Mouse (Mus musculus) bone marrow, adult 2 months (tissue): ENCODE results near the gene Csnk1d.

ENCODE experiments used
- CTCF ChIP-seq: fragments of 200-500 bp; IDR thresholded peaks from 2 replicates; pipeline ENCODE4 v1.5.1; 2011; ENCODE audit warnings: low read length, control low read depth; ENCODE audit not compliant: control insufficient read depth, insufficient read depth
- POLR2A ChIP-seq: fragments of 200-500 bp; IDR thresholded peaks from 2 replicates; pipeline ENCODE4 v1.6.1; 2011; ENCODE audit warnings: low read depth, mild to moderate bottlenecking, control low read depth, low read length, borderline replicate concordance; ENCODE audit not compliant: control insufficient read depth

DNA sequence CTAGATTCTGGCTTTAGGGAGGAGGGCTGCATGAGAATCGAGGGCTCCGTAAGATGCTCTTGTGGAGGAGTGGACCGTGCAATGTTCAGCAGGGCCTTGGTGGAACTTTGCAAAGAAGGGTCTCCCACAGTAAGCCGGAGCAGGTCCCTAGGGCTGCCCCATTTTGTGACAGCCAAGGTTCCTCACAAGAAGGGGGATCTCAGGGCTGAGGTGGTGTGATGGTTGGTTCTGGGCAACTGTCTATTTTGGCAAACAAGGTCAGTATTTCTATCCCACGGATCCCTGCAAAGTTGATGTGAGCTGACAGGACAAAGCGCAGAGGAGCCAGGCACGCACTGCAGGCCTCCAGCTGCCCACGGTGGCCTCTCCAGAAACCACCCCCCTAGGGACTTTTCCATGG lies 39.9 kb downstream of the Csnk1d start:
- TF ChIP-seq POLR2A (no peak), CTCF (no peak)
